Mouse (Mus musculus) ES-Bruce4 (cell line): ENCODE data around the gene Apoc4.

ENCODE experiments used
- CTCF ChIP-seq: IDR thresholded peaks from one replicate; pipeline ENCODE4 v1.8.1; 2011; ENCODE audit warnings: low read depth, low read length
- EP300 ChIP-seq: IDR thresholded peaks from 2 replicates; pipeline ENCODE4 v1.6.1; 2011; ENCODE audit warnings: low read depth, low read length; ENCODE audit not compliant: insufficient read depth
- POLR2A ChIP-seq: IDR thresholded peaks from one replicate; pipeline ENCODE4 v1.8.1; 2011; ENCODE audit warnings: low read length; ENCODE audit not compliant: insufficient read depth

GRCm38 (mm10) chr7:19667434-19667833, 13.8 kb downstream of the Apoc4 start:
- TF ChIP-seq CTCF (no peak), POLR2A (no peak), EP300 (no peak)
